Mouse (Mus musculus) urinary bladder, adult 18-20 months (tissue): Measurements from ENCODE around the gene Crtc1.

ENCODE experiments used
- DNase-seq, 2 experiments: peaks; one replicate each; pipeline ENCODE4 v3.0.0; 2022; ENCODE audit warnings: low spot score in 2 of 2, mixed read lengths in 2 of 2

Gene Crtc1

GRCm38 (mm10) chr8:70389678-70390077, 49.7 kb downstream of the Crtc1 start:
- no peak for DNase-seq

DNA sequence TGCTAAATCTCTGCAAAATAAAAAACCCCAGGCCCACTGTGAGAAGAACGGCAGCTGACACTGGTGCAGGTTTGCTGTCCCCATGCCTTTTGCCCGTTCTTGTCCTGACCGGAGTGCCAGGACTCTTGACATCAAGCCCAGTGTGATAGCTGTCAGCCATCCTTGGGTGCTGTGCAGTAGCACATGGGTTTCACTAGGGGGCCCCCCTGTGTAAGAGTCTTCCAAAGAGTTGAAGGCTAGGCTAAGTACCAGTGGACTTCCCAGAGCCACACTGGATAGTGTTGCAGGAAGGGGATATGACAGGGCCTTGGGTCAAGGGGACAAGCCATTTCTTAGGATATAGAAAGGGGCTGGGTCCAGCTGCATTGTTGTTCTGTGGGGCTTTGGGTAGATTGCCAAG, 56.1 kb downstream of the Crtc1 start:
- peak; percentile 33 to 44 for DNase-seq

- no peak for DNase-seq
Measured at GRCm38 (mm10) chr8:70380069-70380468, 59.3 kb downstream of the Crtc1 start.

GRCm38 (mm10) chr8:70377049-70377448, 62.3 kb downstream of the Crtc1 start:
- no peak for DNase-seq

GRCm38 (mm10) chr8:70376275-70376741, 63.1 kb downstream of the Crtc1 start:
- no peak for DNase-seq

DNA sequence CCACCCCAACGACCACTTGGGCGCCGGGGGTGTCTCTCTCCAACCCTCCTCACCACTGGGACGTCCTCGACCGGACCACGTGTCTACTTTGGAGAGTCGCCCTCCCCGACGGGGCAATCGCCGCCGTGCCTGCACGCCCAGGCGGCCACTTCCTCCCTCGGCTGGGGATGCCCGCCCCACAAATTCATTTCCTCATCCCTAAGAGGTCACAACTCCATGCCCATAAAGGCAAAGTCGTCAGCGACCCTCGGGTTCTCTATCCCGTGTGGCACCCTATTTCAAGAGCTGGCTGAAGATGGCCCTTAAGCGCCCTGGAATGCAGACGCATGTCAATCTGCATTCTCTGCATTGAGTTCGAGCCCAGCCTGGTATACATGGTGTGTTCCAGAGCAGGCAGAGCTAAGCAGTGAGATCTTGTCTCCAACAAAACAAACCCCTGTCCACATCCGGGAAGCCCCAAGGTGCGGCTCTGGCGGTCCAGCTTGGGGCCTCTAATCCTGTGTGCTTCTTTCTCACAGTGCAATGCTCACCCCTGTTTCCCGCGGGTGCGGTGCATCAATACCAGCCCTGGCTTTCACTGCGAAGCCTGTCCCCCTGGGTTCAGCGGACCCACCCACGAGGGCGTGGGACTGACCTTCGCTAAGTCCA, 64.0 kb downstream of the Crtc1 start:
- no peak for DNase-seq

DNA sequence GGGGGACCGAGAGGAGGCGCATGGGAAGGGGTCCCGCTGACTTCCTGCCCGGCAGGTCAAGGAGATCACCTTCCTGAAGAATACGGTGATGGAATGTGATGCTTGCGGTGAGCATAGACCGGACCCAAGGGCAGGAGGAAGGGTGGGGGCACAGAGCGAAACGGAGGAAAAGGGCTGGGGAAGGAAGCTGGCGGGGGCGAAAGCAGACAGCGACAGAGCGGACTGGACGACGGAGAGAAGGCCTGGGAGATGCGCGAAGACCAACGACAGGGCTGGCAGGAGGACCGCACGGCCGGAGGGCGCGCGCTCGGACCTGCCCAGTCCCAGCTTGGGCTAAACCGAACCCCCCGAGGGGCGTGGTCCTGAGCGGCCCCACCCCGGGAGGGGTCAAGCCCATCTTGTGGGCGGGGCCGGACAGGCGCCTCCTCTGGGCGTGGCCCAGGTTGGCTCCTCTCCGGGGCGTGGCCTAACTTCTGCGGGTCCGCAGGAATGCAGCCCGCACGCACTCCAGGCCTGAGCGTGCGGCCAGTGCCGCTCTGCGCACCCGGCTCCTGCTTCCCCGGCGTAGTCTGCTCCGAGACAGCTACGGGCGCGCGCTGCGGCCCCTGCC, 65.0 kb downstream of the Crtc1 start:
- DNase-seq: peak; percentile 71 to 86

- DNase-seq: no peak
Measured at GRCm38 (mm10) chr8:70373397-70374317, 65.7 kb downstream of the Crtc1 start, which contains the start of gene Comp. Gene Comp, plus strand, starts transcription at chr8:70373558.

GRCm38 (mm10) chr8:70371951-70372350, 67.4 kb downstream of the Crtc1 start:
- DNase-seq: no peak

DNA sequence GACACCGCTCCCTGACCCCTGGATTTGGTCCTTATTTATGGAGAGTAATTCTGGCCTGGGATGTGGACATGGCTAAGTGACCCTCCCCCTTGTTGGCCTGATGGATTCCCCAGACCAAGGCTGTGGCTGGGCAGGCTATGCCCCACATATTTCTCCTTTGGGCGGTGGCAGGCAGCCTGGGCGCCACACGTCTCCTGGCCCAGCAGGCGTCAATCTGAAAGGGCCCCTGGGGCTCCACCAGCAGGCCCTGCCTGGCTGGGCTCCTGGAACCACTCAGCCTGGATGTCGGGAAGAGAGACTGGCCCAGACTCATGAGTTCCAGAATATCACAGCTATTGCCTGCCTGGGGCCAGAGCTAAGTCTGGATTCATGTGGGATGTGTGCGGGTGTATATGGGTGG, 68.9 kb downstream of the Crtc1 start:
- no peak for DNase-seq

- DNase-seq: no peak
Measured at GRCm38 (mm10) chr8:70366588-70366987, 72.8 kb downstream of the Crtc1 start.

GRCm38 (mm10) chr8:70364066-70364465, 75.3 kb downstream of the Crtc1 start:
- no peak for DNase-seq

DNA sequence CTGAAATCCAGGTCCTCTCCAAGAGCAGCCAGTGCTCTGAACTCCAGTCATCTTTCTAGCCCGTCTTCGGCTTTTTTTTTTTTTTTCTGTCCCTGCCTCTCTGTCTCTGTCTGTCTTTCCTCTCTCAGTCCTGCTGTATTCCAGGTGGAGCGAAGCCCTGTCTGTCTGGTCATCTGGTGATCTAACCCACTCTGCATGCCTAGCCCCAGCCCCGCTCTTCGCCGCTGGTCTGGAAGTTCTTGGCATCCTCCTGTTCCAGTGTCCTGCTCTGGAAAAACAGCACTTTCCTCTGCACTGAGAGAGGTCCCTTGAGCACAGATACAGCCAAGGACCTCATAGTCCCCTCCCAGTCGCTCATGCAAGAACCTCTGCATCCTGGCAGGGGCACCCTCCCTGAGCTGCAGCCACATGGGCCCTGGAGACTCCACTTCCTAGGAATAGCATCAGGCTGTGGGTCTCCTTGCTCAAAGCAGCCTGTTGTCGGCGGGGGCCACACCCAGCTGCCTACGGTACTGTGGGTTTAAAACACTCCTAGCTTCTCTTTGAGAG, 77.8 kb downstream of the Crtc1 start:
- DNase-seq: no peak

DNA sequence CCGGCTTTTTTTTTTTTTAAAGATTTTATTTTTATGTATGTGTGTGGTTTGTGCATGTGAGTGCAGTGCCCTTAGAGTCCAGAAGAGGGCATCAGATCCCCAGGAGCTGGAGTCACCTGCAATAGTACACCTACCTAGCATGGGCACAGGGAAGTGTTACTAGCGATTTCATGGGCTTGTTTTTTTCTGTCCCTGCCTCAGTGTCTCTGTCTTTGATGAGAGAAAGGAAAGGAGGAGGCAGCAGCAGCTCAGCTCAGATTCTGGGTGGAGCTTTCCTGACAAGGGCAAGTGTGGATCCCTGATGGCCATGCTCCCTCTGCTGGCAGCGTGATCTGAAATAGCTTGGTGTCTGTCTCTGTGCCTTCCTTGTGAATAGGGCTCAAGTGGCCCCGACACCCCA, 78.6 kb downstream of the Crtc1 start:
- DNase-seq: no peak

GRCm38 (mm10) chr8:70359411-70359810, 80.0 kb downstream of the Crtc1 start:
- no peak for DNase-seq

- no peak for DNase-seq
Measured at GRCm38 (mm10) chr8:70356111-70356510, 83.3 kb downstream of the Crtc1 start.

DNA sequence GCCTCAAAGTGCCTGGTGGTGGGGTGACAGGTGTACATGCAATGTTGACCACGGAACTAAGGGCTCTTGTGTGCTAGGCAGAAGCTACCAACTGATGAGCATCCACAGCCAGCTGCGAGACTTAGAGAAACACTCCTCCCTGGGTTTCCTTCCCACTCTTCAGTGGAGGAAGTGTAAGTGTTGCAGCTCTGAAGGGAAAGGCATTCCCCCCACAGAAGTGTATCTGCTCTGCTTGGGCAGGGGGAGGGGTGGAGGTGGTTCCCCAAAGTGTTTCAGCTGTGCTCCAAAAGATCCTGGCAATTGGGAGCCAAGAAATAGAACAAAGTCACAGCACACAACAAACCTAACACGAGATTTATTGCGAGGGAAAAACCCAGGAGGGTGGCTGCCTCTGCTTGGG, 85.4 kb downstream of the Crtc1 start:
- DNase-seq: no peak

GRCm38 (mm10) chr8:70353194-70353817, 86.1 kb downstream of the Crtc1 start, which contains the start of gene Upf1:
Gene Upf1, minus strand, starts transcription at chr8:70353278.
- DNase-seq: peak; percentile 98

- no peak for DNase-seq
Measured at GRCm38 (mm10) chr8:70352657-70353151, 86.7 kb downstream of the Crtc1 start.

- DNase-seq: no peak
Measured at GRCm38 (mm10) chr8:70352000-70352384, 87.4 kb downstream of the Crtc1 start.
